Mouse (Mus musculus) G1E (cell line): Measurements from ENCODE around the gene Snx13.

Source experiments
- CTCF ChIP-seq: IDR thresholded peaks from 2 replicates; pipeline ENCODE4 v1.5.1; 2012; ENCODE audit warnings: low read depth, low read length, inconsistent platforms, mixed read lengths
- GATA1 ChIP-seq: IDR thresholded peaks from 2 replicates; pipeline ENCODE4 v1.6.1; 2012; ENCODE audit warnings: borderline replicate concordance, low read length, inconsistent platforms, mixed read lengths
- GATA2 ChIP-seq: IDR thresholded peaks from 2 replicates; pipeline ENCODE4 v1.6.1; 2012; ENCODE audit warnings: low read depth, low read length, inconsistent platforms, borderline replicate concordance

DNA sequence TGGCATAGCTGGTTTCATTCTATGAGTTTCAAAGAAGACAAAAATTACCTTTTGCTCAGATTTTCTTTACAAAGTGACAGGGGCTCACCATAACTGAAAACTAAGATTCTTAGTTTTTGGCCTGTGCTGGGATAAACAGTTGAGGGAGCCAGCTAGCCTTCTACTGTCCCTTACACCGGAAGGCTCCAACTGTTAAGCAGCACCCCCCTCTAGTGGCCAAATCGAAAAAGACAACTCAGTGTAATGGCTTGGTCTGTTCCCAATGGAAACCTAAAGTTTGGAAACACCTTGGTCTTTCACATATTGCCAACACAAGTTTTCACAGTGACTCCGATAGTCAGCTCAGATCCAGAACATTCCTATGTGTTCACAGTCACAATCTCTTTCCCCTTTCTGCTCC, 135.7 kb downstream of the Snx13 start:
- TF ChIP-seq CTCF (peak; percentile 72), GATA2 (no peak), GATA1 (no peak)
